Mouse (Mus musculus): Measurements from ENCODE around the gene Strbp.
A peak's percentile ranks its signal among the peaks of the same experiment; 100 is the strongest.
"Not testable (repeated sequence)": the region's sequence is repeated elsewhere in the genome, so short reads cannot be mapped to it uniquely, and the experiment has no call there.

Strbp gene

DNA sequence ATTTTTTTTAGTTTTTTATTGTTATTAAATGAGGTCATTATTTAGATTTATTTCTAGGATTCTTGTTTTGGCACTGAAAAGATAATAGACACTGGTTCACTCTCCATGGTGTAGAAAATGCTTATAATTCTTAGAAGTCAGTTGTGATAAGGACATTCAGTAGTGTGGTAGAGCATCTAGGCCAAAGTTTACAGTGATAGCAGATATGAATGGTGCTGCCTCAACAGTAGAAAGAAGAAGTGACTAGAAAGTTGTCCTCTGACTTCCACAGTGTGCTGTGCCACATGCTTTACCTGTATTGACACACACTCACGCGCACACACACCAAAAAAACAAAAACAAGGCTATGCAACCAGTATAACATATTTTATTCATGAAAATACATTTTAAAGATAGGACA, 174.3 kb downstream of the Strbp start:
- no peak for DNase-seq (ENCODE audit: low read depth, low spot score)

GRCm38 (mm10) chr2:37527587-37527986, 176.1 kb downstream of the Strbp start:
- DNase-seq (ENCODE audit: low read depth, low spot score): no peak

DNA sequence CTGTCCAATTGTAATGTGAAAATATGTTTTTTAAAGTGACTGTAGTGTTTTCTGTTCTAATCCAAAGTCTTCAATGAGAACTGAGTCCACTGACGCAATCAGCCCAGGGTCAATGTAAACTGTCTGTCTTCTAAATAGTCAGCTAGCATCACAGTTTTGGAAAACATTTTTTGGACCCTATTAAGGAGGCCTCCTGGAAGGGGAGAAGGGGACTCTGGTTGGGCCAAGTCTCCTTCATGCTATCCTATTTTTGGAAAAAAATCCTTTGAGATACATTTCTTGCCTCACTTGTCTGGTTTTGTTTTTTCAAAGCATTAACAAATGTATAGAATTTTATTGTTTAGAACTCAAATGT, 184.4 kb downstream of the Strbp start:
- no peak for DNase-seq (ENCODE audit: low read depth, low spot score)

DNA sequence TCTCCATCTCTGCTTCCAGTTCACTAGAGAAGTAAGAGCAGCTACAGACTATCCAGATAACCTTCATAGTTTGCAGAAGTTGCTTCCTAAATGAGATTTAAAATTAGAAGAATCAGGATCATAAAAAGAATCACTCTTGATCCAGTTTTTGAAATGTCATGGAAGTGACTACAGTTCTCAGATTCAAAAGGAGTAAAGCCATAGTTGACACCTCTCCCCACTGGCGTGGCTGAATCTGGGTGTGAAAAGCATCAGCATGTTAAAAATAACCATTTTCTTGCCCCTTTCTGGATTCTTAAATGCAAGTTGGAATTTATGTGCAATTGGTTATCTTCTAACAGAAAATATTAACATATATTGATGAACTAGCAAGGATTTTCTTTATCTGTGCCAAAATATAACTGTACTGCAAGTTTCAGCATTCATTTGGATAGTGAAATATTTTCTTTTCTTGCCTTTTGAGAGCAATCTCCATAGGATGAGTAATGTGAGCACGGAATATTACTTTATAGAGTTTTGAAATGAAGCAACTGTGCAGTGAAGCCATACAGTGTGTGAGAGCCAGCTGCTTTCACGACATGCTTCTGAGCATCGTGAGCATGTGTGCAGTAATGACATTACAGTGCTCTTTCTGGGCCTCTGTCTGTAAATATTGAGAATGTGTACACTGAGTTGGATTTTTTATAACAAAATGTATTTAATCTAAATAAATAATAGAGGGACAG, 184.9 kb downstream of the Strbp start:
- DNase-seq (ENCODE audit: low read depth, low spot score): peak; percentile 34

DNA sequence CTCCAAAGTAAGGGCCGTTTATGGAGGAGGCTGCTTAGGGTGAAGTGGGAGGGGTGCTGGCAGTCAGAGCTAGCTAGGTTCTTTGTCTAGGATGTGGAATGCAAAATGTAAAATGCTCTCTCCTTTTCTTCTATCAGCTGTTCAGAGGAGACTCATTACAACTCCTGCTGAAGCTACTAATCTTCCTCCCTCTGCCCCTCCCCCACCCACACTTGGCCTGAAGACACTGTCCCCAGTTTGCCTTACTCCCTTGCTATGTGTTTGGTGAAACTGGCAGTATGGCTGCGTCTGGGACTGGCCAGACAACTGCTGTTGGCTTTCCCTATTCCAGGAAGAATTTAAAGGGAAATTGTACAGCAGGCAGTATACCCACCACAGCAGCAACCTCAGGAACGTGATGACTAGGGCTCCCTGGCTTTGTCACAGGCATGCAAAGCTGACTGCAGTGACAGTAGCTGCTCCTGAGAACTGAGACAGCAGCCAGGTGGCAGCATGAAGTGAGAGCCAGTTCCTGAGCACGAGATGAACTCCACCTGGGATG, 186.7 kb downstream of the Strbp start:
- DNase-seq (ENCODE audit: low read depth, low spot score): no peak

DNA sequence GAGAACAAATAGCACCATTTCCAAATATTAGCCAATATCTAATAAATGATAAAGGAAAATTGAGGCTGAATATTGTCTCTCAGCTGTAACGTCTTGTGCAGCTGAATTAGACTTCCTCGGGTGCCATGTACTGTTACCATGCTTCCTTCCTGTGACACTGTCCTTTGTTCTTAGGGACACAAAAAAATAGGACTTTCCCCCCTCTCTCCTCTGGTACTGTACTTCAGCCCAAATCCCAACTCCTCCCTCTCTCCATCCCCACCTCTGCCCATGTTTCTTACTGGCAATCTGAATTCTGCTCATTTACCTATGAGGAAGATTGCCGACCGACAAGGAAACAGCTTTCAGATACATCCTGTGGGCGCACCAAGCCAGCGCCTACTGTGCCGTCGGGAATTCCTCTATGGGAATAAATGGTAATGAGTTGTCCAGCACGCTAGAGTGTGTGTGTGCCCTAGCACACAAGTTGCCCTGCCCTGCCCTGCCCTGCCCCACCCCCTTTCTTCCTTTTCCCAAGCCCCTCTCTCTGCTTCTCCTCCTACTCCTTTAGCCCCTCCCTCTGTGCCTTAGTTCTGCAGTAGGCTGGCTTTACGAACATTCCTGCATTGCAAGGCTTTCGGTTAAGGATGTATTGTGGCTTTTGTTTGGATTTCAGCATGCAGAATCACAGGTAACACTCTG, 187.5 kb downstream of the Strbp start, which contains the start of gene Gpr21:
Gpr21 (plus strand) TSS at position 303 of the 681 bp plus-strand sequence.
- DNase-seq (ENCODE audit: low read depth, low spot score): no peak

GRCm38 (mm10) chr2:37511134-37511901, 192.3 kb downstream of the Strbp start:
- no peak for DNase-seq (ENCODE audit: low read depth, low spot score)

GRCm38 (mm10) chr2:37505856-37506255, 197.8 kb downstream of the Strbp start:
- not testable (repeated sequence) for DNase-seq (ENCODE audit: low read depth, low spot score)

- DNase-seq (ENCODE audit: low read depth, low spot score): no peak
Measured at GRCm38 (mm10) chr2:37497321-37497720, 206.3 kb downstream of the Strbp start.

DNA sequence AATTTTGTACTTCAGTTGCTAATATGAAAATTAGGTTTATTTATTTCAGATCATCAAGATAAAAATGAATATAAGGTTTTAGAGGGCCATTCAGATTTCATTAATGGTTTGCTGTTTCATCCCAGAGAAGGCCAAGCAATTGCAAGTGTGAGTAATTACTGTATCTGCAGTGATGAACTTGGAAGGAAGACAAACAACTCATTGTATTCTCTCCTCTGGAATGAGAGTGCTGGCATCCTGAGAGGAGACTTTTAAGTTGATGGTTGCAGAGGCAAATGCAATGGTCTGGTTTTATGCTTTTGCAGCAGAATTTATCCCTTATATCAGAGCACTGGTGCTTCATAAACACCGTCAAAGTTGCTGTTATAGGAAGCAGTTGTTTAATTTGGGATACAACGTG, 214.7 kb downstream of the Strbp start:
- DNase-seq (ENCODE audit: low read depth, low spot score): no peak

GRCm38 (mm10) chr2:37486408-37486807, 217.3 kb downstream of the Strbp start:
- no peak for DNase-seq (ENCODE audit: low read depth, low spot score)

- DNase-seq (ENCODE audit: low read depth, low spot score): peak; percentile 27
Measured at GRCm38 (mm10) chr2:37485370-37485769, 218.3 kb downstream of the Strbp start.

GRCm38 (mm10) chr2:37484165-37484564, 219.5 kb downstream of the Strbp start:
- DNase-seq (ENCODE audit: low read depth, low spot score): no peak

- DNase-seq (ENCODE audit: low read depth, low spot score): no peak
Measured at GRCm38 (mm10) chr2:37480039-37480438, 223.6 kb downstream of the Strbp start.

DNA sequence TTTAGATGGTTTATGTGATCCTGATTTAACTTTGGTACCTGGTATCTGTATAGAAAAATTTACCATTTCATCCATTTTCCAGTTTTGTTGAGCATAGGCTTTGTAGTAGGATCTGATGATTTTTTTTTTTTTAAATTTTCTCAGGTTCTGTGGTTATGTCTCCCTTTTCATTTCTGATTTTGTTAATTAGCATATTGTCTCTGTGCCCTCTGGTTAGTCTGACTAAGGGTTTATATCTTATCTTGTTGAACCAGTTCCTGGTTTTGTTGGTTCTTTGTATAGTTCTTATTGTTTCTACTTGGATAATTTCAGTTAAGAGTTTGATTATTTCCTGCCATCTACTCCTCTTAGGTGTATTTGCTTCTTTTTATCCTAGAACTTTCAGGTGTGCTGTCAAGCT, 224.1 kb downstream of the Strbp start:
- no peak for DNase-seq (ENCODE audit: low read depth, low spot score)

- no peak for DNase-seq (ENCODE audit: low read depth, low spot score)
Measured at GRCm38 (mm10) chr2:37466266-37466665, 237.4 kb downstream of the Strbp start.

DNA sequence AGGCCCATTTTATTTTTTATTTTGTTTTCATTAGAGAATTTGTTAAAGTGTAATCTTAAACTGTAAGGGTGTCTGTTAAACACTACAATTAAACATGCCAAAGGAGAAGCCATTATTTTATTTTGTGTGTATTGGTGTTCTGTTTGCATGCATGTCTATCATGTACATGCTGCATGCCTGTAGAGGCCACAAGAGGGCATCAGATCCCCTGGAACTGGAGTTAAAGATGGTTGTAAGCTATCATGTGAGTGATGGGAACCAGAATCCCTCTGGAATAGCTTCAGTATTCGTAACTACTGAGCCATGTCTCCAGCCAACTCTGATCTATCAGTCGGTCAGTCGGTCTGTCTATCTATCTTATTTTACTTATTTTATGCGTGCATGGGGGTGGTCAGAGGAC, 243.0 kb downstream of the Strbp start:
- no peak for DNase-seq (ENCODE audit: low read depth, low spot score)

GRCm38 (mm10) chr2:37452376-37452760, 251.3 kb downstream of the Strbp start:
- DNase-seq (ENCODE audit: low read depth, low spot score): no peak

DNA sequence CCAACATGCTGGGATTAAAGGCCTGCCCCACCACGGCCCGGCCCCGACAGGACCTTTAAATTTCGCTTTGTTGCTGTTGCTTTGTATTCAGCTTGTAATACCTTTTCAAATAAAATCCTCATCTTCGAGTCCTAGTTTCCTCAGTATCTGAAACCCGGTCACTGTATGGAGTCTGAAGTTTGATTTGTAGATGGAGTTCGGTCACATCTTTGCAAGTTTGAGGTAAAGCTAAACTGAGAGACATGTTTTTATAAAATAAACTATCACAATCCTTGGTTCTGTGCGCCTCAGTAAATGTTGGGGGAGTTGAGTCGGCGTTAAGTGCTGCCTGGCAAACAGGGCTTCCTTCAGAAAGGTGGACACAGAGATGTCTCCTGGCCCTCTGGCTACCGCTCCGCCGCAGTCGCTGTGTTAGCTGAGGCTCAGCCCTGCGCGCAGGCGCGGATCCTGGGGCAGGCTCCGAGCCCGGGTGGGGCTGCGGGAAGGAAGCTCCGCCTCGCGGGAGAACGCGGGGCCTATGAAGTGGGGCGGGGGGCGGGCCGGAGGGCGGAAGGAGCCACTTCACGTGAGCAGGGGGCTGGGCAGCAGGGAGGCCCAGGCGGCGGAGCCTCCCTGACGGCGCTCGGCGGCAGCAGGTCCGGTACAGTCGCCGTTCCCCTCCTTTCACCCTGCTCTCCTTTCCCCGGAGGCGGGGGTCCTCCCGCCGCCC, 251.8 kb downstream of the Strbp start:
- peak; percentile 88 for DNase-seq (ENCODE audit: low read depth, low spot score)

- DNase-seq (ENCODE audit: low read depth, low spot score): peak; percentile 92
Measured at GRCm38 (mm10) chr2:37442611-37443591, 260.8 kb downstream of the Strbp start, which contains the start of the genes Zbtb26, Zbtb6 and Rabgap1. Gene Zbtb26 (minus strand): TSS chr2:37443135. Gene Zbtb6 (minus strand): TSS chr2:37443171. Gene Rabgap1 (plus strand): TSS chr2:37443279.
